Mouse (Mus musculus): ENCODE measurements around the gene 4930507D05Rik. TPM values are rescaled to one million over a fixed set of nuclear protein-coding genes. Genes with fewer than 3 reads are reported as not detected.

The 4930507D05Rik gene
- total and polyA plus RNA-seq, 3 experiments: 0.27 to 0.68 (median 0.39) TPM

Other genes starting within 250 kb of the 4930507D05Rik start
- gene Tspan15, start 218.2 kb upstream of the 4930507D05Rik start, total RNA-seq (2012; rRNA removed): 0.08 and 0.30 TPM in 2 replicates
- gene Tspan15, start 218.2 kb upstream of the 4930507D05Rik start, total RNA-seq (2014; rRNA removed): 0.12 TPM in 1 of 2 replicates, not detected in the other
- gene Tspan15, start 218.2 kb upstream of the 4930507D05Rik start, polyA plus RNA-seq (2012; ENCODE audit: insufficient read length, low read depth): not detected in 2 replicates
- 0.04 TPM in 2 replicates for gene Tacr2, start 197.1 kb upstream of the 4930507D05Rik start, total RNA-seq (2012; rRNA removed)
- gene Tacr2, start 197.1 kb upstream of the 4930507D05Rik start, total RNA-seq (2014; rRNA removed): 0.14 and 0.24 TPM in 2 replicates
- 0.13 TPM in 1 of 2 replicates, not detected in the other for gene Tacr2, start 197.1 kb upstream of the 4930507D05Rik start, polyA plus RNA-seq (2012; ENCODE audit: insufficient read length, low read depth)
- gene Hk1, start 69.6 kb upstream of the 4930507D05Rik start, total RNA-seq (2012; rRNA removed): 14.7 and 23.4 TPM in 2 replicates
- gene Hk1, start 69.6 kb upstream of the 4930507D05Rik start, total RNA-seq (2014; rRNA removed): 9.3 and 9.9 TPM in 2 replicates
- gene Hk1, start 69.6 kb upstream of the 4930507D05Rik start, polyA plus RNA-seq (2012; ENCODE audit: insufficient read length, low read depth): 30.1 and 31.8 TPM in 2 replicates
- not detected in 2 replicates for gene Hkdc1, start 27.0 kb upstream of the 4930507D05Rik start, total RNA-seq (2012; rRNA removed)
- gene Hkdc1, start 27.0 kb upstream of the 4930507D05Rik start, total RNA-seq (2014; rRNA removed): not detected in 2 replicates
- gene Hkdc1, start 27.0 kb upstream of the 4930507D05Rik start, polyA plus RNA-seq (2012; ENCODE audit: insufficient read length, low read depth): not detected in 2 replicates
- 41.5 and 45.7 TPM in 2 replicates for gene Supv3l1, start 249 bp downstream of the 4930507D05Rik start, total RNA-seq (2012; rRNA removed)
- 69.3 and 69.5 TPM in 2 replicates for gene Supv3l1, start 249 bp downstream of the 4930507D05Rik start, total RNA-seq (2014; rRNA removed)
- gene Supv3l1, start 249 bp downstream of the 4930507D05Rik start, polyA plus RNA-seq (2012; ENCODE audit: insufficient read length, low read depth): 62.0 and 62.7 TPM in 2 replicates
- gene Vps26a, start 37.3 kb downstream of the 4930507D05Rik start, total RNA-seq (2012; rRNA removed): 14.2 and 17.1 TPM in 2 replicates
- gene Vps26a, start 37.3 kb downstream of the 4930507D05Rik start, total RNA-seq (2014; rRNA removed): 33.5 and 37.6 TPM in 2 replicates
- gene Vps26a, start 37.3 kb downstream of the 4930507D05Rik start, polyA plus RNA-seq (2012; ENCODE audit: insufficient read length, low read depth): 32.3 and 32.5 TPM in 2 replicates
- gene Srgn, start 78.0 kb downstream of the 4930507D05Rik start, total RNA-seq (2012; rRNA removed): 334 and 519 TPM in 2 replicates
- gene Srgn, start 78.0 kb downstream of the 4930507D05Rik start, total RNA-seq (2014; rRNA removed): 516 and 530 TPM in 2 replicates
- 154 and 189 TPM in 2 replicates for gene Srgn, start 78.0 kb downstream of the 4930507D05Rik start, polyA plus RNA-seq (2012; ENCODE audit: insufficient read length, low read depth)
- gene Kif1bp, start 129.0 kb downstream of the 4930507D05Rik start, total RNA-seq (2012; rRNA removed): 14.6 and 15.3 TPM in 2 replicates
- gene Kif1bp, start 129.0 kb downstream of the 4930507D05Rik start, total RNA-seq (2014; rRNA removed): 12.9 and 13.3 TPM in 2 replicates
- gene Kif1bp, start 129.0 kb downstream of the 4930507D05Rik start, polyA plus RNA-seq (2012; ENCODE audit: insufficient read length, low read depth): 22.5 and 23.1 TPM in 2 replicates
- gene Ddx21, start 152.8 kb downstream of the 4930507D05Rik start, total RNA-seq (2012; rRNA removed): 145 and 208 TPM in 2 replicates
- gene Ddx21, start 152.8 kb downstream of the 4930507D05Rik start, total RNA-seq (2014; rRNA removed): 110 and 114 TPM in 2 replicates
- gene Ddx21, start 152.8 kb downstream of the 4930507D05Rik start, polyA plus RNA-seq (2012; ENCODE audit: insufficient read length, low read depth): 327 and 354 TPM in 2 replicates
- gene Ddx50, start 201.7 kb downstream of the 4930507D05Rik start, total RNA-seq (2012; rRNA removed): 47.2 and 50.5 TPM in 2 replicates
- 58.7 and 69.2 TPM in 2 replicates for gene Ddx50, start 201.7 kb downstream of the 4930507D05Rik start, total RNA-seq (2014; rRNA removed)
- 73.5 and 74.4 TPM in 2 replicates for gene Ddx50, start 201.7 kb downstream of the 4930507D05Rik start, polyA plus RNA-seq (2012; ENCODE audit: insufficient read length, low read depth)

Measured in CH12.LX (cell line).